Mouse (Mus musculus): ENCODE measurements around the gene Plscr3. TPM values are rescaled to one million over a fixed set of nuclear protein-coding genes. Genes with fewer than 3 reads are reported as not detected.

The Plscr3 gene
- total and polyA plus RNA-seq, 3 experiments: 2.5 to 15.3 (median 2.9) TPM

Other genes with a start within 250 kb of the Plscr3 start
Only the 20 nearest of the 43 such genes appear.
- gene Polr2a, start 87.7 kb upstream of the Plscr3 start, total RNA-seq (2012; rRNA removed): 44.5 and 45.0 TPM in 2 replicates
- gene Polr2a, start 87.7 kb upstream of the Plscr3 start, total RNA-seq (2014; rRNA removed): 10.3 and 14.8 TPM in 2 replicates
- 137 and 162 TPM in 2 replicates for gene Polr2a, start 87.7 kb upstream of the Plscr3 start, polyA plus RNA-seq (2012; ENCODE audit: insufficient read length, low read depth)
- gene Slc35g3, start 84.4 kb upstream of the Plscr3 start, total RNA-seq (2012; rRNA removed): not detected in 2 replicates
- gene Slc35g3, start 84.4 kb upstream of the Plscr3 start, total RNA-seq (2014; rRNA removed): not detected in 2 replicates
- not detected in 2 replicates for gene Slc35g3, start 84.4 kb upstream of the Plscr3 start, polyA plus RNA-seq (2012; ENCODE audit: insufficient read length, low read depth)
- gene Zbtb4, start 80.5 kb upstream of the Plscr3 start, total RNA-seq (2012; rRNA removed): 3.4 TPM in 2 replicates
- 0.75 and 0.77 TPM in 2 replicates for gene Zbtb4, start 80.5 kb upstream of the Plscr3 start, total RNA-seq (2014; rRNA removed)
- 2.3 and 3.0 TPM in 2 replicates for gene Zbtb4, start 80.5 kb upstream of the Plscr3 start, polyA plus RNA-seq (2012; ENCODE audit: insufficient read length, low read depth)
- 2.1 and 2.2 TPM in 2 replicates for gene Chrnb1, start 50.4 kb upstream of the Plscr3 start, total RNA-seq (2012; rRNA removed)
- gene Chrnb1, start 50.4 kb upstream of the Plscr3 start, total RNA-seq (2014; rRNA removed): 1.9 TPM in 2 replicates
- gene Chrnb1, start 50.4 kb upstream of the Plscr3 start, polyA plus RNA-seq (2012; ENCODE audit: insufficient read length, low read depth): 5.9 and 6.6 TPM in 2 replicates
- gene Fgf11, start 44.5 kb upstream of the Plscr3 start, total RNA-seq (2012; rRNA removed): 0.92 and 0.93 TPM in 2 replicates
- 1.6 and 1.8 TPM in 2 replicates for gene Fgf11, start 44.5 kb upstream of the Plscr3 start, total RNA-seq (2014; rRNA removed)
- 3.7 and 3.9 TPM in 2 replicates for gene Fgf11, start 44.5 kb upstream of the Plscr3 start, polyA plus RNA-seq (2012; ENCODE audit: insufficient read length, low read depth)
- 0.08 TPM in 2 replicates for gene Tmem102, start 40.8 kb upstream of the Plscr3 start, total RNA-seq (2012; rRNA removed)
- gene Tmem102, start 40.8 kb upstream of the Plscr3 start, total RNA-seq (2014; rRNA removed): not detected in 2 replicates
- 0.16 TPM in 1 of 2 replicates, not detected in the other for gene Tmem102, start 40.8 kb upstream of the Plscr3 start, polyA plus RNA-seq (2012; ENCODE audit: insufficient read length, low read depth)
- not detected in 2 replicates for gene Gm39566, start 31.1 kb upstream of the Plscr3 start, total RNA-seq (2012; rRNA removed)
- gene Gm39566, start 31.1 kb upstream of the Plscr3 start, total RNA-seq (2014; rRNA removed): not detected in 2 replicates
- not detected in 2 replicates for gene Gm39566, start 31.1 kb upstream of the Plscr3 start, polyA plus RNA-seq (2012; ENCODE audit: insufficient read length, low read depth)
- gene Spem2, start 27.9 kb upstream of the Plscr3 start, total RNA-seq (2012; rRNA removed): not detected in 2 replicates
- not detected in 2 replicates for gene Spem2, start 27.9 kb upstream of the Plscr3 start, total RNA-seq (2014; rRNA removed)
- gene Spem2, start 27.9 kb upstream of the Plscr3 start, polyA plus RNA-seq (2012; ENCODE audit: insufficient read length, low read depth): not detected in 2 replicates
- not detected in 2 replicates for gene Spem1, start 24.2 kb upstream of the Plscr3 start, total RNA-seq (2012; rRNA removed)
- gene Spem1, start 24.2 kb upstream of the Plscr3 start, total RNA-seq (2014; rRNA removed): not detected in 2 replicates
- gene Spem1, start 24.2 kb upstream of the Plscr3 start, polyA plus RNA-seq (2012; ENCODE audit: insufficient read length, low read depth): not detected in 2 replicates
- gene Nlgn2, start 8.6 kb upstream of the Plscr3 start, total RNA-seq (2012; rRNA removed): 0.55 and 1.3 TPM in 2 replicates
- 0.20 and 0.95 TPM in 2 replicates for gene Nlgn2, start 8.6 kb upstream of the Plscr3 start, total RNA-seq (2014; rRNA removed)
- 1.1 and 1.2 TPM in 2 replicates for gene Nlgn2, start 8.6 kb upstream of the Plscr3 start, polyA plus RNA-seq (2012; ENCODE audit: insufficient read length, low read depth)
- 203 and 206 TPM in 2 replicates for gene Tmem256, start 7.9 kb upstream of the Plscr3 start, total RNA-seq (2012; rRNA removed)
- gene Tmem256, start 7.9 kb upstream of the Plscr3 start, total RNA-seq (2014; rRNA removed): 262 and 327 TPM in 2 replicates
- 185 and 218 TPM in 2 replicates for gene Tmem256, start 7.9 kb upstream of the Plscr3 start, polyA plus RNA-seq (2012; ENCODE audit: insufficient read length, low read depth)
- gene Tnk1, start 12.4 kb downstream of the Plscr3 start, total RNA-seq (2012; rRNA removed): 0.13 TPM in 1 of 2 replicates, not detected in the other
- gene Tnk1, start 12.4 kb downstream of the Plscr3 start, total RNA-seq (2014; rRNA removed): not detected in 2 replicates
- 0.22 and 0.30 TPM in 2 replicates for gene Tnk1, start 12.4 kb downstream of the Plscr3 start, polyA plus RNA-seq (2012; ENCODE audit: insufficient read length, low read depth)
- gene Tmem95, start 31.6 kb downstream of the Plscr3 start, total RNA-seq (2012; rRNA removed): not detected in 2 replicates
- gene Tmem95, start 31.6 kb downstream of the Plscr3 start, total RNA-seq (2014; rRNA removed): not detected in 2 replicates
- not detected in 2 replicates for gene Tmem95, start 31.6 kb downstream of the Plscr3 start, polyA plus RNA-seq (2012; ENCODE audit: insufficient read length, low read depth)
- 3.3 and 3.9 TPM in 2 replicates for gene Kctd11, start 35.0 kb downstream of the Plscr3 start, total RNA-seq (2012; rRNA removed)
- 1.3 and 1.8 TPM in 2 replicates for gene Kctd11, start 35.0 kb downstream of the Plscr3 start, total RNA-seq (2014; rRNA removed)
- 1.5 and 2.1 TPM in 2 replicates for gene Kctd11, start 35.0 kb downstream of the Plscr3 start, polyA plus RNA-seq (2012; ENCODE audit: insufficient read length, low read depth)
- gene Acap1, start 49.2 kb downstream of the Plscr3 start, total RNA-seq (2012; rRNA removed): 38.9 and 39.6 TPM in 2 replicates
- gene Acap1, start 49.2 kb downstream of the Plscr3 start, total RNA-seq (2014; rRNA removed): 58.2 and 66.2 TPM in 2 replicates
- gene Acap1, start 49.2 kb downstream of the Plscr3 start, polyA plus RNA-seq (2012; ENCODE audit: insufficient read length, low read depth): 66.7 and 70.9 TPM in 2 replicates
- 0.34 and 0.59 TPM in 2 replicates for gene 2810408A11Rik, start 54.6 kb downstream of the Plscr3 start, total RNA-seq (2012; rRNA removed)
- gene 2810408A11Rik, start 54.6 kb downstream of the Plscr3 start, total RNA-seq (2014; rRNA removed): 0.35 and 0.86 TPM in 2 replicates
- gene 2810408A11Rik, start 54.6 kb downstream of the Plscr3 start, polyA plus RNA-seq (2012; ENCODE audit: insufficient read length, low read depth): 0.33 and 0.41 TPM in 2 replicates
- gene Neurl4, start 54.7 kb downstream of the Plscr3 start, total RNA-seq (2012; rRNA removed): 51.0 and 56.1 TPM in 2 replicates
- gene Neurl4, start 54.7 kb downstream of the Plscr3 start, total RNA-seq (2014; rRNA removed): 21.4 and 22.9 TPM in 2 replicates
- 40.1 and 46.2 TPM in 2 replicates for gene Neurl4, start 54.7 kb downstream of the Plscr3 start, polyA plus RNA-seq (2012; ENCODE audit: insufficient read length, low read depth)
- gene Gps2, start 67.5 kb downstream of the Plscr3 start, total RNA-seq (2012; rRNA removed): 29.4 and 35.9 TPM in 2 replicates
- gene Gps2, start 67.5 kb downstream of the Plscr3 start, total RNA-seq (2014; rRNA removed): 25.0 and 27.4 TPM in 2 replicates
- 69.2 and 73.6 TPM in 2 replicates for gene Gps2, start 67.5 kb downstream of the Plscr3 start, polyA plus RNA-seq (2012; ENCODE audit: insufficient read length, low read depth)
- 1,419 and 1,651 TPM in 2 replicates for gene Eif5a, start 75.6 kb downstream of the Plscr3 start, total RNA-seq (2012; rRNA removed)
- 2,535 and 2,729 TPM in 2 replicates for gene Eif5a, start 75.6 kb downstream of the Plscr3 start, total RNA-seq (2014; rRNA removed)
- gene Eif5a, start 75.6 kb downstream of the Plscr3 start, polyA plus RNA-seq (2012; ENCODE audit: insufficient read length, low read depth): 3,314 and 3,421 TPM in 2 replicates
- 0.25 TPM in 1 of 2 replicates, not detected in the other for gene Ybx2, start 89.4 kb downstream of the Plscr3 start, total RNA-seq (2012; rRNA removed)
- not detected in 2 replicates for gene Ybx2, start 89.4 kb downstream of the Plscr3 start, total RNA-seq (2014; rRNA removed)
- 0.39 TPM in 1 of 2 replicates, not detected in the other for gene Ybx2, start 89.4 kb downstream of the Plscr3 start, polyA plus RNA-seq (2012; ENCODE audit: insufficient read length, low read depth)